Mouse (Mus musculus) heart, adult 2 months (tissue): ENCODE measurements around the gene Tmem97. TPM values are rescaled to one million over a fixed set of nuclear protein-coding genes. Genes with fewer than 3 reads are reported as not detected.

Source experiments
- DNase-seq, 2 experiments: peaks; one replicate each; pipeline ENCODE4 v3.0.0; 2021
- H3K27ac ChIP-seq: fragments of 200-600 bp; 2 replicates; pipeline ENCODE4 v1.8.1; 2022
- H3K27me3 ChIP-seq: fragments of 200-500 bp; 2 replicates; pipeline ENCODE4 v1.6.1; 2012; ENCODE audit warnings: mild to moderate bottlenecking, low read length, inconsistent platforms, mixed read lengths; ENCODE audit not compliant: control insufficient read depth, insufficient read depth
- H3K36me3 ChIP-seq: fragments of 200-500 bp; 2 replicates; pipeline ENCODE4 v1.6.1; 2012; ENCODE audit warnings: low read length, inconsistent platforms; ENCODE audit not compliant: control insufficient read depth, insufficient read depth
- H3K4me1 ChIP-seq: fragments of 200-500 bp; 2 replicates; pipeline ENCODE4 v1.6.1; 2011; ENCODE audit warnings: low read length; ENCODE audit not compliant: control insufficient read depth, insufficient read depth
- H3K4me3 ChIP-seq: fragments of 200-600 bp; 2 replicates; pipeline ENCODE4 v1.8.1; 2022
- H3K79me2 ChIP-seq: fragments of 200-500 bp; replicated peaks from 2 replicates; pipeline ENCODE4 v1.6.1; 2012; ENCODE audit warnings: mild to moderate bottlenecking, inconsistent platforms, low read length, moderate library complexity, mixed read lengths; ENCODE audit not compliant: control insufficient read depth, insufficient read depth
- H3K9ac ChIP-seq: fragments of 200-500 bp; 2 replicates; pipeline ENCODE4 v1.6.1; 2012; ENCODE audit warnings: low read depth, mild to moderate bottlenecking, control low read depth, inconsistent platforms, low read length, mixed read lengths
- CTCF ChIP-seq: fragments of 200-600 bp; IDR thresholded peaks from 2 replicates; pipeline ENCODE4 v1.8.1; 2022; ENCODE audit warnings: antibody characterized with exemption, mild to moderate bottlenecking, moderate library complexity
- EP300 ChIP-seq: fragments of 200-500 bp; IDR thresholded peaks from 2 replicates; pipeline ENCODE4 v1.6.1; 2011; ENCODE audit warnings: low read depth, low read length, control low read depth; ENCODE audit not compliant: insufficient read depth
- POLR2A ChIP-seq: fragments of 200-500 bp; IDR thresholded peaks from 2 replicates; pipeline ENCODE4 v1.6.1; 2011; ENCODE audit warnings: mild to moderate bottlenecking, low read depth, low read length, control low read depth; ENCODE audit not compliant: insufficient read depth
- WGBS: fragments of 180-500 bp; shearing (Covaris S2); methylation state at CpG from one replicate; pipeline ENCODE4 v1.1.7; 2018; 5-methylcytosine and 5-hydroxymethylcytosine counted together
- intact Hi-C: fragments of 180-260 bp; cut with DNase I; formaldehyde crosslinking; loops from one replicate; pipeline ENCODE4 v1.15.1; 2025
- polyA plus RNA-seq: library from polyadenylated mRNA; depleted of rRNA; stranded (reverse); fragments of >200 nt; gene quantifications from 2 replicates; pipeline ENCODE4 v1.2.3, GENCODE M21; 2012
- total RNA-seq, 2 experiments: library from RNA; stranded (reverse); gene quantifications; 2 replicates each; pipeline ENCODE4 v1.2.3; 2021

Gene Tmem97
- total and polyA plus RNA-seq, 3 experiments, result 5.2 to 6.4 (median 6.1) TPM

- no peaks in the 10 kb centered on the region for H3K79me2 ChIP-seq
- H3K36me3 ChIP-seq, result peaks cover 7% of the 10 kb centered on the region; the same call in 1 of the 2 replicates
- H3K4me1 ChIP-seq, result peaks cover 6% of the 10 kb centered on the region
- TF ChIP-seq EP300, result no peak
- H3K27me3 ChIP-seq, result no peaks in the 10 kb centered on the region
- H3K27ac ChIP-seq, result no peak overlapping the region
- WGBS, result 76% methylated on average over 6 of the region's 6 CpGs
- intact Hi-C loops, result no loop called here
- no peak overlapping the region for H3K9ac ChIP-seq
- H3K4me3 ChIP-seq, result no peak overlapping the region
- DNase-seq, result no peak
Observed at GRCm38 (mm10) chr11:78571854-78572253, 21.3 kb upstream of the Tmem97 start.

- Histone ChIP-seq H3K36me3 (peaks cover 8% of the 10 kb centered on the region), H3K27me3 (no peaks in the 10 kb centered on the region), H3K4me3 (no peak overlapping the region), H3K4me1 (peaks cover 6% of the 10 kb centered on the region), H3K27ac (no peak overlapping the region), H3K9ac (no peak overlapping the region), H3K79me2 (no peaks in the 10 kb centered on the region)
- 94% methylated on average over 8 of the region's 8 CpGs for WGBS
- DNase-seq, result no peak
- intact Hi-C loops, result no loop called here
- TF ChIP-seq EP300, result no peak
- TF ChIP-seq POLR2A, result no peak
- TF ChIP-seq CTCF, result no peak
Observed at GRCm38 (mm10) chr11:78571441-78571840, 20.9 kb upstream of the Tmem97 start.

GRCm38 (mm10) chr11:78569806-78570205 is 19.2 kb upstream of the Tmem97 start:
- Histone ChIP-seq H3K36me3 (peaks cover 11% of the 10 kb centered on the region), H3K9ac (no peak overlapping the region), H3K4me3 (no peak overlapping the region), H3K4me1 (peaks cover 8% of the 10 kb centered on the region), H3K79me2 (no peaks in the 10 kb centered on the region), H3K27me3 (no peaks in the 10 kb centered on the region), H3K27ac (no peak overlapping the region; the same call in 1 of the 2 replicates)
- intact Hi-C loops, result loop anchor here (5.0 to 10.0 kb wide), 2 partner anchors 52 to 125 kb away; partner anchors contain the start of gene Nlk
- no peak for TF ChIP-seq POLR2A
- no peak for TF ChIP-seq EP300
- TF ChIP-seq CTCF, result no peak
- no peak for DNase-seq
- WGBS, result 43% methylated on average over 3 of the region's 3 CpGs

GRCm38 (mm10) chr11:78568827-78569226 is 18.2 kb upstream of the Tmem97 start:
- TF ChIP-seq POLR2A (no peak), EP300 (no peak), CTCF (no peak)
- H3K4me1 ChIP-seq, result peaks cover 8% of the 10 kb centered on the region
- no peak overlapping the region for H3K9ac ChIP-seq
- WGBS, result 82% methylated on average over 10 of the region's 10 CpGs
- peaks cover 7% of the 10 kb centered on the region for H3K36me3 ChIP-seq
- DNase-seq, result no peak
- H3K4me3 ChIP-seq, result no peak overlapping the region
- H3K27me3 ChIP-seq, result no peaks in the 10 kb centered on the region
- no peaks in the 10 kb centered on the region for H3K79me2 ChIP-seq
- no peak overlapping the region for H3K27ac ChIP-seq
- intact Hi-C loops, result loop anchor here (5.0 to 10.0 kb wide), 2 partner anchors 53 to 126 kb away; partner anchors contain the start of gene Nlk

GRCm38 (mm10) chr11:78567614-78568013 is 17.0 kb upstream of the Tmem97 start:
- Histone ChIP-seq H3K79me2 (no peaks in the 10 kb centered on the region), H3K27me3 (no peaks in the 10 kb centered on the region), H3K27ac (peak overlapping the region; percentile 83; the same call in 1 of the 2 replicates), H3K4me1 (peaks cover 8% of the 10 kb centered on the region), H3K36me3 (peaks cover 7% of the 10 kb centered on the region), H3K4me3 (no peak overlapping the region), H3K9ac (no peak overlapping the region)
- no peak for TF ChIP-seq POLR2A
- no peak for TF ChIP-seq CTCF
- TF ChIP-seq EP300, result no peak
- no peak for DNase-seq
- WGBS, result 86% methylated on average over 6 of the region's 6 CpGs
- intact Hi-C loops, result loop anchor here (5.0 to 10.0 kb wide), 2 partner anchors 55 to 127 kb away; partner anchors contain the start of gene Nlk

GRCm38 (mm10) chr11:78566775-78567174 is 16.2 kb upstream of the Tmem97 start:
- DNase-seq, result peak; percentile 38 to 55
- intact Hi-C loops, result loop anchor here (5.0 to 10.0 kb wide), 2 partner anchors 56 to 128 kb away; partner anchors contain the start of gene Nlk
- WGBS, result 7% methylated on average over 6 of the region's 6 CpGs

More at GRCm38 (mm10) chr11:78566775-78567174, 16.2 kb upstream of the Tmem97 start:
- Histone ChIP-seq H3K9ac (peak overlapping the region; percentile 6), H3K27me3 (no peaks in the 10 kb centered on the region), H3K4me1 (peaks cover 8% of the 10 kb centered on the region), H3K27ac (peak overlapping the region; percentile 83), H3K4me3 (peak overlapping the region; percentile 30; the same call in 1 of the 2 replicates), H3K36me3 (peaks cover 7% of the 10 kb centered on the region), H3K79me2 (no peaks in the 10 kb centered on the region)
- TF ChIP-seq EP300 (no peak), POLR2A (peak; percentile 48; the same call in 1 of the 2 replicates)
